Mouse (Mus musculus) hindbrain, embryonic 10.5 days (tissue): ENCODE measurements at regions not wholly inside any gene's neighbourhood (a gene's known extent, or its start where the extent isn't known, plus 50 kb on each side); places are given as distances from the start of the nearest gene placed in this dataset.

Experiments used
- DNase-seq: peaks from one replicate; pipeline ENCODE4 v3.0.0-alpha.2; 2017; ENCODE audit warnings: low spot score
- H3K27ac ChIP-seq: fragments of 300-500 bp; sonication (generic); 2 replicates; pipeline ENCODE4 v1.5.1; 2016; ENCODE audit warnings: mild to moderate bottlenecking, moderate library complexity
- H3K27me3 ChIP-seq: fragments of 300-500 bp; sonication (generic); 2 replicates; pipeline ENCODE4 v1.6.1; 2016; ENCODE audit warnings: mild to moderate bottlenecking; ENCODE audit not compliant: poor library complexity, insufficient read depth, severe bottlenecking
- H3K36me3 ChIP-seq: fragments of 300-500 bp; sonication (generic); 2 replicates; pipeline ENCODE4 v1.6.1; 2016; ENCODE audit warnings: mild to moderate bottlenecking, moderate library complexity
- H3K4me1 ChIP-seq: fragments of 300-500 bp; sonication (generic); replicated peaks from 2 replicates; pipeline ENCODE4 v1.6.1; 2016; ENCODE audit warnings: mild to moderate bottlenecking
- H3K4me3 ChIP-seq: fragments of 300-500 bp; sonication (generic); 2 replicates; pipeline ENCODE4 v1.5.1; 2016; ENCODE audit warnings: mild to moderate bottlenecking, moderate library complexity
- H3K9me3 ChIP-seq: fragments of 300-500 bp; sonication (generic); 2 replicates; pipeline ENCODE4 v1.6.1; 2016; ENCODE audit warnings: mild to moderate bottlenecking, moderate library complexity
- WGBS: fragments of 180-500 bp; shearing (Covaris S2); methylation state at CpG from one replicate; pipeline ENCODE4 v1.1.7; 2016; 5-methylcytosine and 5-hydroxymethylcytosine counted together

- no peak for DNase-seq
- no peak overlapping the region for H3K4me3 ChIP-seq
- 83% methylated on average over 2 of the region's 2 CpGs for WGBS
Observed at GRCm38 (mm10) chr13:35229601-35230000, 202.7 kb upstream of the Eci2 start.

GRCm38 (mm10) chr13:35233636-35234035, 206.7 kb upstream of the Eci2 start:
- no peaks in the 10 kb centered on the region for H3K4me1 ChIP-seq

More at GRCm38 (mm10) chr13:35229601-35230000, 202.7 kb upstream of the Eci2 start:
- H3K27me3 ChIP-seq = no peaks in the 10 kb centered on the region
- H3K27ac ChIP-seq = no peak overlapping the region
- no peaks in the 10 kb centered on the region for H3K36me3 ChIP-seq
- H3K4me1 ChIP-seq = no peaks in the 10 kb centered on the region
- no peaks in the 10 kb centered on the region for H3K9me3 ChIP-seq

GRCm38 (mm10) chr13:35241443-35241842, 214.5 kb upstream of the Eci2 start:
- H3K36me3 ChIP-seq = no peaks in the 10 kb centered on the region
- H3K27ac ChIP-seq = no peak overlapping the region
- H3K9me3 ChIP-seq = no peaks in the 10 kb centered on the region
- no peak overlapping the region for H3K4me3 ChIP-seq
- DNase-seq = no peak
- WGBS = 83% methylated on average over 2 of the region's 2 CpGs
- H3K27me3 ChIP-seq = no peaks in the 10 kb centered on the region
- no peaks in the 10 kb centered on the region for H3K4me1 ChIP-seq

More at GRCm38 (mm10) chr13:35233636-35234035, 206.7 kb upstream of the Eci2 start:
- H3K4me3 ChIP-seq = no peak overlapping the region
- H3K36me3 ChIP-seq = no peaks in the 10 kb centered on the region
- no peaks in the 10 kb centered on the region for H3K27me3 ChIP-seq
- no peaks in the 10 kb centered on the region for H3K9me3 ChIP-seq
- 91% methylated on average over 1 of the region's 1 CpGs for WGBS
- no peak for DNase-seq
- H3K27ac ChIP-seq = no peak overlapping the region

- H3K4me1 ChIP-seq = no peaks in the 10 kb centered on the region
- no peaks in the 10 kb centered on the region for H3K9me3 ChIP-seq
- no peak overlapping the region for H3K27ac ChIP-seq
- H3K4me3 ChIP-seq = no peak overlapping the region
- no peak for DNase-seq
- H3K27me3 ChIP-seq = no peaks in the 10 kb centered on the region
- no peaks in the 10 kb centered on the region for H3K36me3 ChIP-seq
Observed at GRCm38 (mm10) chr13:35243946-35244345, 217.1 kb upstream of the Eci2 start.

DNA sequence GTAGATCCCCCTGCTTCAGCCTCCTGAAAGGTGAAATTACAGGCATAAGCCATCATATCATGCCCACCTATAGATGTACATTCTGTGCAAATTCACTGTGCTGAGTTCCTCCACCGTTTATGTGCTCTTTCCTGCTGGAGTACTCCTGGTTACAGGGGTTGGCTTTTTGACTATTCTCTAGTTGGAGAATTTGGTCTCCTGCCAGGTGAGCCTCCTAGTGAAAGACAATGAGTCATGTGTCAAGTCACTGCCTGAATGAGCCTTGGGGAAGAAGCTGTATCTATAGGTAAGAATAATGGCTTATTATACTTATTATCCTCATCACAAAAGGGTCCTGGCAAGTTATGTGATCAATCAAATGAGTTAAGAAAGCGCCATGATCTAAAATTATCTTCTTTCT, 230.5 kb upstream of the Eci2 start:
- no peak overlapping the region for H3K27ac ChIP-seq
- 86% methylated on average over 2 of the region's 2 CpGs for WGBS
- DNase-seq = no peak
- no peaks in the 10 kb centered on the region for H3K9me3 ChIP-seq
- H3K36me3 ChIP-seq = no peaks in the 10 kb centered on the region
- H3K27me3 ChIP-seq = no peaks in the 10 kb centered on the region
- no peak overlapping the region for H3K4me3 ChIP-seq
- H3K4me1 ChIP-seq = no peaks in the 10 kb centered on the region

- Histone ChIP-seq H3K27me3 (no peaks in the 10 kb centered on the region), H3K4me1 (no peaks in the 10 kb centered on the region), H3K36me3 (no peaks in the 10 kb centered on the region), H3K27ac (no peak overlapping the region), H3K4me3 (no peak overlapping the region), H3K9me3 (no peaks in the 10 kb centered on the region)
- DNase-seq = no peak
- WGBS = 95% methylated on average over 1 of the region's 1 CpGs
Observed at GRCm38 (mm10) chr13:35258720-35259119, 231.8 kb upstream of the Eci2 start.

GRCm38 (mm10) chr13:35283959-35284358, 257.1 kb upstream of the Eci2 start:
- H3K4me1 ChIP-seq = no peaks in the 10 kb centered on the region
- no peaks in the 10 kb centered on the region for H3K9me3 ChIP-seq
- no peak overlapping the region for H3K4me3 ChIP-seq
- no peak for DNase-seq
- no peaks in the 10 kb centered on the region for H3K36me3 ChIP-seq
- no peak overlapping the region for H3K27ac ChIP-seq
- H3K27me3 ChIP-seq = no peaks in the 10 kb centered on the region
- WGBS = 91% methylated on average over 1 of the region's 1 CpGs

- H3K27me3 ChIP-seq = no peaks in the 10 kb centered on the region
- WGBS = 75% methylated on average over 1 of the region's 1 CpGs
- no peak for DNase-seq
- no peak overlapping the region for H3K27ac ChIP-seq
- H3K4me1 ChIP-seq = no peaks in the 10 kb centered on the region
- H3K4me3 ChIP-seq = no peak overlapping the region
- H3K9me3 ChIP-seq = no peaks in the 10 kb centered on the region
- H3K36me3 ChIP-seq = no peaks in the 10 kb centered on the region
Observed at GRCm38 (mm10) chr13:35302088-35302487, 275.2 kb upstream of the Eci2 start.

DNA sequence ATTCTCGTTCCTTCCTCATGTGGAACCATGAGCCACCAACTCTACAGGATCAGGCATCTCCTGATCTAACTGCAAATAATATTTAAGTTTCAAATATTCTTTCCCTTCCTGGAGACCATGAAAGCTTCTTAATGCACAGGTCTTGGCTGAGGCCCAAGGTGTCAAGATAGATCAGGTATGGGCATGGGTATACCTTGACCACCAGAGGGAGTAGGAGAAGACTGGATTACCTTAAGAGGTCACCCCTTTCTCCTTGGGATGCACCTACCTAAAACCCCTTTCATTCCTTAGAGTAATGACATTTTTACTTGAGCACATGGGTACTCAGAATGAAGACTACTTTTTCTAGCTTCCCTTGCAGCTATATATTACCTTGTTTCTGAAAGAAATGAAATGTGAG, 289.9 kb upstream of the Eci2 start:
- H3K9me3 ChIP-seq = no peaks in the 10 kb centered on the region
- H3K27ac ChIP-seq = no peak overlapping the region
- WGBS = 93% methylated on average over 1 of the region's 1 CpGs
- H3K4me1 ChIP-seq = no peaks in the 10 kb centered on the region
- DNase-seq = no peak
- no peak overlapping the region for H3K4me3 ChIP-seq
- no peaks in the 10 kb centered on the region for H3K27me3 ChIP-seq
- no peaks in the 10 kb centered on the region for H3K36me3 ChIP-seq

GRCm38 (mm10) chr13:35326682-35327242, 299.9 kb upstream of the Eci2 start:
- no peak overlapping the region for H3K27ac ChIP-seq
- WGBS = 68% methylated on average over 10 of the region's 10 CpGs
- H3K4me1 ChIP-seq = no peaks in the 10 kb centered on the region
- no peaks in the 10 kb centered on the region for H3K9me3 ChIP-seq
- no peaks in the 10 kb centered on the region for H3K36me3 ChIP-seq
- no peak for DNase-seq
- H3K4me3 ChIP-seq = no peak overlapping the region
- H3K27me3 ChIP-seq = no peaks in the 10 kb centered on the region

DNA sequence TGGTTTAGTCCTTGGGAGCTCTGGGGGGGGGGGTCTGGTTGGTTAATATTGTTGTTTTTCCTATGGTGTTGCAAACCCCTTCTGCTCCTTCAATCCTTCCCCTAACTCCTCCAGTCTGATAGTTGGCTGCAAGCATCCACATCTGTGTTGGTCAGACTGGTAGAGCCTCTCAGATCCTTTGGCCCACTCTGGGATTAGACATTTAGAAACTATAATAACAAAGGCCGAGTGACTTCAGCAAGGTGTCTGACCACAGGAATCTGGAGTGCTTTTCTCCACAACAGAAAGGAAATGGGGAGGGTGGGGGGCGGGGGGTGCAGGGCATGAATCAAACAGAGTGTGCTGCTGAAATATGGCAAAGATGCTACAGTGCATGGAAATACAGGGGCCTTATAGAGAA, 301.4 kb upstream of the Eci2 start:
- H3K36me3 ChIP-seq = no peaks in the 10 kb centered on the region
- no peaks in the 10 kb centered on the region for H3K27me3 ChIP-seq
- 69% methylated on average over 2 of the region's 2 CpGs for WGBS
- no peak overlapping the region for H3K4me3 ChIP-seq
- no peak overlapping the region for H3K27ac ChIP-seq
- no peaks in the 10 kb centered on the region for H3K9me3 ChIP-seq
- no peak for DNase-seq
- H3K4me1 ChIP-seq = no peaks in the 10 kb centered on the region

GRCm38 (mm10) chr13:35330926-35331325, 304.0 kb upstream of the Eci2 start:
- H3K27me3 ChIP-seq = no peaks in the 10 kb centered on the region
- H3K9me3 ChIP-seq = no peaks in the 10 kb centered on the region
- WGBS = 35% methylated on average over 1 of the region's 1 CpGs
- DNase-seq = no peak
- no peaks in the 10 kb centered on the region for H3K36me3 ChIP-seq
- no peaks in the 10 kb centered on the region for H3K4me1 ChIP-seq
- H3K4me3 ChIP-seq = no peak overlapping the region
- H3K27ac ChIP-seq = no peak overlapping the region

DNA sequence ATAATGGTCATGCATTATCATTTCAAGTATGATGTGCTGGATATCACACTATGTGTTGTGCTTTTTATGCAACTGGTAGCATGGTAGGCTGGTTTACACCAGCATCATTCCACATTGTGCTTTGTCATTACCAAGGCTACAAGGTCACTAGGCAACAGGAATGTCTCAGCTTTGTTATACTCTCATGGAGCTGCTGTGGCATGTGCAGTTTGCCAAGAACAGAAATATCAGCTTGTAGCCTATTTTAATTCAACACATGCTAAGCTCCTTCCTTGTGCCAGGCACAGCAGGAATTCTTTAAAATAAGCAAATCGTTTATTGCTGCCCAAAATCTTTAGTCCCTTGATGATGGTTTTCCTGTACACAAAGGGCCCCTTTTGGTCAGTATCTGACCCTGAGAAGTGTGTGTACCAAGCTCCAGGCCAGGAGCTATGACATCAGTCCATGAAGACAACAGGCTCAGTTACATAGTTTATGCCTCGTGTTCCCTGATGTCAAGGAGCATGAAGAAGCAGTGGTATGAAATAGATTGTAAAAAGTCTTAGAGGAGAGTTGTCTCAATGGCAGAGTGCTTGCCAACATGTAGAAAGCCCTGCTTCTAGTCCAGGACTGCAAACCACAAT, 314.0 kb upstream of the Cdyl start:
- H3K27ac ChIP-seq = 0 out of 2 replicates have a peak overlapping the region, but pooled peaks have one; percentile 30

GRCm38 (mm10) chr13:35348283-35348682, 311.4 kb upstream of the Cdyl start:
- H3K4me3 ChIP-seq = no peak overlapping the region
- no peaks in the 10 kb centered on the region for H3K27me3 ChIP-seq
- H3K36me3 ChIP-seq = no peaks in the 10 kb centered on the region
- H3K4me1 ChIP-seq = peaks cover 12% of the 10 kb centered on the region; the same call in 1 of the 2 replicates
- no peaks in the 10 kb centered on the region for H3K9me3 ChIP-seq
- 89% methylated on average over 3 of the region's 3 CpGs for WGBS
- DNase-seq = no peak
- H3K27ac ChIP-seq = no peak overlapping the region

More for the DNA sequence above, 314.0 kb upstream of the Cdyl start:
- no peak for DNase-seq
- 56% methylated on average over 2 of the region's 2 CpGs for WGBS
- Histone ChIP-seq H3K36me3 (no peaks in the 10 kb centered on the region), H3K27me3 (no peaks in the 10 kb centered on the region), H3K4me3 (no peak overlapping the region), H3K4me1 (peaks cover 12% of the 10 kb centered on the region; the same call in 1 of the 2 replicates), H3K9me3 (no peaks in the 10 kb centered on the region)
